Mouse (Mus musculus): Measurements from ENCODE around the gene Wfdc9. TPM values are rescaled to one million over a fixed set of nuclear protein-coding genes. Genes with fewer than 3 reads are reported as not detected.

The Wfdc9 gene
- polyA plus RNA-seq, 1 experiment from 2014 or later, result not detected

GRCm38 (mm10) chr2:164604411-164604810 lies 52.0 kb downstream of the Wfdc9 start:
- no peak for DNase-seq (ENCODE audit: low spot score)
- Histone ChIP-seq H3K4me3 (no peak overlapping the region), H3K27me3 (replicated peaks; ENCODE audit: low read depth, poor library complexity, severe bottlenecking) (no peaks in the 10 kb centered on the region), H3K36me3 (replicated peaks) (no peaks in the 10 kb centered on the region), H3K9me3 (peaks cover 4% of the 10 kb centered on the region; the same call in 1 of the 2 replicates), H3K4me1 (no peaks in the 10 kb centered on the region), H3K27ac (replicated peaks) (no peak overlapping the region)
- WGBS, result 93% methylated on average over 8 of the region's 8 CpGs

DNA sequence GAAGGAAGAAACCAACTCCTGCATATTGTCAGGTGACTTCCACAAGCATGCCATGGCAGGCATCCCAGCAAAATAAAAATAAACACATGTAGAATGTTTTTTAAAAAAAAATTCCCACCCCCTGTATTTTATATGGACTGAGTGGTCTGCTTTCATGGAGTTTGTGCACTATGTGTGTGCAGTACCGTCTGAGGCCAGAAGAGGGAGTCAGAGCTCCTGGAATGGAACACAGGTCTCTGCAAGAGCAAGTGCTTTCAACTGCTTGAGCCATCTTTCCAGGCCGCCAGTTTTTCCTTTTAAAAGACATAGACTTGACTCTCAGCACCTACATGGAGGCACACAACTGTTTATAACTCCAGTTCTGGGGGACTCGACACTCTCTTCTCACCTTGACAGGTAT lies 52.9 kb downstream of the Wfdc9 start:
- Histone ChIP-seq H3K27ac (replicated peaks) (no peak overlapping the region), H3K9me3 (peaks cover 4% of the 10 kb centered on the region; the same call in 1 of the 2 replicates), H3K36me3 (replicated peaks) (no peaks in the 10 kb centered on the region), H3K27me3 (replicated peaks; ENCODE audit: low read depth, poor library complexity, severe bottlenecking) (no peaks in the 10 kb centered on the region), H3K4me3 (no peak overlapping the region), H3K4me1 (no peaks in the 10 kb centered on the region)
- DNase-seq (ENCODE audit: low spot score), result no peak
- 87% methylated on average over 3 of the region's 3 CpGs for WGBS

GRCm38 (mm10) chr2:164600179-164600578 lies 56.2 kb downstream of the Wfdc9 start:
- Histone ChIP-seq H3K4me1 (no peaks in the 10 kb centered on the region), H3K4me3 (no peak overlapping the region), H3K27me3 (replicated peaks; ENCODE audit: low read depth, poor library complexity, severe bottlenecking) (no peaks in the 10 kb centered on the region), H3K9me3 (peaks cover 4% of the 10 kb centered on the region; the same call in 1 of the 2 replicates), H3K36me3 (replicated peaks) (no peaks in the 10 kb centered on the region), H3K27ac (replicated peaks) (no peak overlapping the region)
- DNase-seq (ENCODE audit: low spot score), result no peak
- 72% methylated on average over 3 of the region's 3 CpGs for WGBS

Other genes starting within 250 kb of the Wfdc9 start
- 25.5 and 26.0 TPM in 2 replicates for gene Sdc4, start 212.7 kb downstream of the Wfdc9 start, polyA plus RNA-seq (2016; fragmentation: Nextera tagmentation; extraction: Ambion mirVana)
- 52.5 and 53.1 TPM in 2 replicates for gene Sys1, start 199.6 kb downstream of the Wfdc9 start, polyA plus RNA-seq (2016; fragmentation: Nextera tagmentation; extraction: Ambion mirVana)
- gene Gm20458, start 195.6 kb downstream of the Wfdc9 start, polyA plus RNA-seq (2016; fragmentation: Nextera tagmentation; extraction: Ambion mirVana), result 3.1 and 3.2 TPM in 2 replicates
- not detected in 2 replicates for gene Trp53tg5, start 182.9 kb downstream of the Wfdc9 start, polyA plus RNA-seq (2016; fragmentation: Nextera tagmentation; extraction: Ambion mirVana)
- 1.8 TPM in 2 replicates for gene Dbndd2, start 170.5 kb downstream of the Wfdc9 start, polyA plus RNA-seq (2016; fragmentation: Nextera tagmentation; extraction: Ambion mirVana)
- 34.8 and 38.1 TPM in 2 replicates for gene Pigt, start 159.1 kb downstream of the Wfdc9 start, polyA plus RNA-seq (2016; fragmentation: Nextera tagmentation; extraction: Ambion mirVana)
- gene Wfdc2, start 94.2 kb downstream of the Wfdc9 start, polyA plus RNA-seq (2016; fragmentation: Nextera tagmentation; extraction: Ambion mirVana), result 59.8 and 62.7 TPM in 2 replicates
- not detected in 2 replicates for gene Spint3, start 83.1 kb downstream of the Wfdc9 start, polyA plus RNA-seq (2016; fragmentation: Nextera tagmentation; extraction: Ambion mirVana)
- not detected in 2 replicates for gene Wfdc6a, start 71.1 kb downstream of the Wfdc9 start, polyA plus RNA-seq (2016; fragmentation: Nextera tagmentation; extraction: Ambion mirVana)
- not detected in 2 replicates for gene Eppin, start 63.0 kb downstream of the Wfdc9 start, polyA plus RNA-seq (2016; fragmentation: Nextera tagmentation; extraction: Ambion mirVana)
- not detected in 2 replicates for gene Wfdc6b, start 43.1 kb downstream of the Wfdc9 start, polyA plus RNA-seq (2016; fragmentation: Nextera tagmentation; extraction: Ambion mirVana)
- gene Wfdc8, start 43.0 kb downstream of the Wfdc9 start, polyA plus RNA-seq (2016; fragmentation: Nextera tagmentation; extraction: Ambion mirVana), result not detected in 2 replicates
- gene Wfdc16, start 17.8 kb downstream of the Wfdc9 start, polyA plus RNA-seq (2016; fragmentation: Nextera tagmentation; extraction: Ambion mirVana), result not detected in 2 replicates
- not detected in 2 replicates for gene Wfdc10, start 537 bp downstream of the Wfdc9 start, polyA plus RNA-seq (2016; fragmentation: Nextera tagmentation; extraction: Ambion mirVana)
- not detected in 2 replicates for gene Wfdc11, start 17.5 kb upstream of the Wfdc9 start, polyA plus RNA-seq (2016; fragmentation: Nextera tagmentation; extraction: Ambion mirVana)
- gene Wfdc13, start 28.5 kb upstream of the Wfdc9 start, polyA plus RNA-seq (2016; fragmentation: Nextera tagmentation; extraction: Ambion mirVana), result 0.14 TPM in 1 of 2 replicates, not detected in the other
- not detected in 2 replicates for gene Spint4, start 41.9 kb upstream of the Wfdc9 start, polyA plus RNA-seq (2016; fragmentation: Nextera tagmentation; extraction: Ambion mirVana)
- gene Spint5, start 58.7 kb upstream of the Wfdc9 start, polyA plus RNA-seq (2016; fragmentation: Nextera tagmentation; extraction: Ambion mirVana), result not detected in 2 replicates
- 0.87 and 0.95 TPM in 2 replicates for gene Wfdc3, start 89.3 kb upstream of the Wfdc9 start, polyA plus RNA-seq (2016; fragmentation: Nextera tagmentation; extraction: Ambion mirVana)
- gene Dnttip1, start 89.4 kb upstream of the Wfdc9 start, polyA plus RNA-seq (2016; fragmentation: Nextera tagmentation; extraction: Ambion mirVana), result 85.1 and 88.8 TPM in 2 replicates
- gene Ube2c, start 113.3 kb upstream of the Wfdc9 start, polyA plus RNA-seq (2016; fragmentation: Nextera tagmentation; extraction: Ambion mirVana), result 571 and 605 TPM in 2 replicates
- gene Tnnc2, start 123.4 kb upstream of the Wfdc9 start, polyA plus RNA-seq (2016; fragmentation: Nextera tagmentation; extraction: Ambion mirVana), result not detected in 2 replicates
- 10.7 and 11.9 TPM in 2 replicates for gene Snx21, start 129.2 kb upstream of the Wfdc9 start, polyA plus RNA-seq (2016; fragmentation: Nextera tagmentation; extraction: Ambion mirVana)
- 13.9 and 15.8 TPM in 2 replicates for gene Acot8, start 148.3 kb upstream of the Wfdc9 start, polyA plus RNA-seq (2016; fragmentation: Nextera tagmentation; extraction: Ambion mirVana)
- gene Zswim3, start 148.5 kb upstream of the Wfdc9 start, polyA plus RNA-seq (2016; fragmentation: Nextera tagmentation; extraction: Ambion mirVana), result 8.5 and 8.6 TPM in 2 replicates
- 24.2 and 27.1 TPM in 2 replicates for gene Zswim1, start 166.1 kb upstream of the Wfdc9 start, polyA plus RNA-seq (2016; fragmentation: Nextera tagmentation; extraction: Ambion mirVana)
- not detected in 2 replicates for gene Spata25, start 172.0 kb upstream of the Wfdc9 start, polyA plus RNA-seq (2016; fragmentation: Nextera tagmentation; extraction: Ambion mirVana)
- 95.8 and 100 TPM in 2 replicates for gene Ctsa, start 176.3 kb upstream of the Wfdc9 start, polyA plus RNA-seq (2016; fragmentation: Nextera tagmentation; extraction: Ambion mirVana)
- 4.8 and 5.4 TPM in 2 replicates for gene Neurl2, start 176.9 kb upstream of the Wfdc9 start, polyA plus RNA-seq (2016; fragmentation: Nextera tagmentation; extraction: Ambion mirVana)
- 36.7 and 40.7 TPM in 2 replicates for gene Pltp, start 201.1 kb upstream of the Wfdc9 start, polyA plus RNA-seq (2016; fragmentation: Nextera tagmentation; extraction: Ambion mirVana)
- gene Pcif1, start 222.7 kb upstream of the Wfdc9 start, polyA plus RNA-seq (2016; fragmentation: Nextera tagmentation; extraction: Ambion mirVana), result 77.2 and 81.2 TPM in 2 replicates

All from embryonic facial prominence, embryonic 10.5 days (tissue).